Mouse (Mus musculus) heart, postnatal 0 days (tissue): ENCODE results near the gene Rcc2.

Experiments used
- CTCF ChIP-seq: IDR thresholded peaks from 2 replicates; pipeline ENCODE4 v1.5.1; 2016; ENCODE audit warnings: antibody characterized with exemption, control low read depth, low read depth
- EP300 ChIP-seq: IDR thresholded peaks from 2 replicates; pipeline ENCODE4 v1.6.1; 2016; ENCODE audit warnings: antibody characterized with exemption, low read depth

DNA sequence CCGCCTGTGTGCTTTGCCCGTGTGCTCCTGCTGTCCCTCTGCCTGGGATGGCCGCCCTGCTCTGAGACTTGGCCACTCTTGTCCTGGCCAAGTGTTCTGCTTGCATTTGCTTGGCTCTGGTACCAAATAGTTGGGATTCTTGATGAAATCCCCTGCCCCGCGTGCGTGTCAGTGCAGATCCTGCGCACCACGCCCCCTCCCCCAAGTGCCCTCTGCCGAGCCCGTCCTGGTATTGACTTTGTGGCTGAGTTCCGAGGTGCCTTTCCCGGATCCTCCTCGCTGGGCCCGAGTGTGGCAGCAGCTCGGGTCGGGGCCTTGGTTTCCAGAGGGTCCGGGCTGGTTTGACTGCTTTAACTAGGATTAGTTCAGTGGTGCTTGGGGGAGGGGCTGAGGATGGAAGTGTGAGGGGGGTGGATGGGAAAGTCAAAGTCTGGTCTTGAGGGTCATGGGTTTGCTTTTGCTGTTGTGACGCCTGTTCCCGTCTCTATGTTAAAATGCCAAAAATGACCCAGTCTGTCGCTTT, 21.7 kb downstream of the Rcc2 start:
- TF ChIP-seq CTCF (no peak), EP300 (no peak)
